Mouse (Mus musculus): ENCODE data around the gene Pgpep1l. TPM values are rescaled to one million over a fixed set of nuclear protein-coding genes. Genes with fewer than 3 reads are reported as not detected.

Pgpep1l gene
- polyA plus RNA-seq, 1 experiment: 0.22 TPM

GRCm38 (mm10) chr7:68274951-68275350 lies 10.9 kb upstream of the Pgpep1l start:
- Histone ChIP-seq H3K4me2 (ENCODE audit: low read depth) (no peak overlapping the region), H3K4me3 (no peak overlapping the region), H3K36me3 (ENCODE audit: control insufficient read depth, insufficient read depth) (no peaks in the 10 kb centered on the region), H3K79me2 (ENCODE audit: control insufficient read depth, insufficient read depth) (no peaks in the 10 kb centered on the region), H3ac (ENCODE audit: control insufficient read depth, insufficient read length) (no peak overlapping the region), H3K27me3 (ENCODE audit: control insufficient read depth, insufficient read depth, insufficient read length) (no peaks in the 10 kb centered on the region)
- TF ChIP-seq MYOD1 (IDR thresholded peaks at IDR 0.05; ENCODE audit: control insufficient read depth in 1 of 3, insufficient read length in 2 of 3, low read depth in 2 of 3) (no peak), REST (IDR thresholded peaks at IDR 0.05; ENCODE audit: insufficient read depth, insufficient read length) (no peak), TCF3 (IDR thresholded peaks at IDR 0.05; ENCODE audit: insufficient read length, low read depth) (no peak), MAX (IDR thresholded peaks at IDR 0.05; ENCODE audit: low read depth) (no peak), E2F4 (IDR thresholded peaks at IDR 0.05; ENCODE audit: insufficient read depth) (no peak)

GRCm38 (mm10) chr7:68274218-68274617 lies 10.2 kb upstream of the Pgpep1l start:
- no peak for TF ChIP-seq MAX (IDR thresholded peaks at IDR 0.05; ENCODE audit: low read depth)
- TF ChIP-seq USF1 (IDR thresholded peaks at IDR 0.05; ENCODE audit: low read depth): no peak
- no peak for TF ChIP-seq MYOD1 (IDR thresholded peaks at IDR 0.05; ENCODE audit: control insufficient read depth in 1 of 3, insufficient read length in 2 of 3, low read depth in 2 of 3)
- no peak for TF ChIP-seq TCF3 (IDR thresholded peaks at IDR 0.05; ENCODE audit: insufficient read length, low read depth)
- TF ChIP-seq POLR2A (IDR thresholded peaks at IDR 0.05; ENCODE audit: insufficient read length, low read depth): no peak
- TF ChIP-seq TCF12 (IDR thresholded peaks at IDR 0.05; ENCODE audit: insufficient read depth, poor library complexity, severe bottlenecking): no peak
- TF ChIP-seq MYOG (IDR thresholded peaks at IDR 0.05; ENCODE audit: control insufficient read depth in 1 of 3, insufficient read depth in 1 of 3, insufficient read length in 2 of 3, low read depth in 2 of 3): no peak
- TF ChIP-seq E2F4 (IDR thresholded peaks at IDR 0.05; ENCODE audit: insufficient read depth): no peak
- TF ChIP-seq POLR2AphosphoS2 (IDR thresholded peaks at IDR 0.05; ENCODE audit: insufficient read length, low read depth): no peak
- TF ChIP-seq SRF (IDR thresholded peaks at IDR 0.05; ENCODE audit: control insufficient read depth, insufficient read length, low read depth): no peak
- TF ChIP-seq CEBPB (IDR thresholded peaks at IDR 0.05; ENCODE audit: insufficient read depth, poor library complexity, severe bottlenecking): no peak
- no peak for TF ChIP-seq REST (IDR thresholded peaks at IDR 0.05; ENCODE audit: insufficient read depth, insufficient read length)
- no peaks in the 10 kb centered on the region for H3K27me3 ChIP-seq (ENCODE audit: control insufficient read depth, insufficient read depth, insufficient read length)

GRCm38 (mm10) chr7:68273515-68273914 lies 9.5 kb upstream of the Pgpep1l start, which contains the start of gene Fam169b:
Gene Fam169b (plus strand): TSS chr7:68273839.
- no peak within 1 kb of the TSS for H3K4me3 ChIP-seq
- H3K36me3 ChIP-seq (ENCODE audit: control insufficient read depth, insufficient read depth): no peaks in the 10 kb centered on the region
- no peak within 1 kb of the TSS for H3ac ChIP-seq (ENCODE audit: control insufficient read depth, insufficient read length)
- no peaks in the 10 kb centered on the region for H3K27me3 ChIP-seq (ENCODE audit: control insufficient read depth, insufficient read depth, insufficient read length)
- H3K4me2 ChIP-seq (ENCODE audit: low read depth): no peak within 1 kb of the TSS
- TF ChIP-seq USF1 (IDR thresholded peaks at IDR 0.05; ENCODE audit: low read depth): no peak
- no peak for TF ChIP-seq POLR2AphosphoS2 (IDR thresholded peaks at IDR 0.05; ENCODE audit: insufficient read length, low read depth)
- TF ChIP-seq MAX (IDR thresholded peaks at IDR 0.05; ENCODE audit: low read depth): no peak
- TF ChIP-seq MYOG (IDR thresholded peaks at IDR 0.05; ENCODE audit: control insufficient read depth in 1 of 3, insufficient read depth in 1 of 3, insufficient read length in 2 of 3, low read depth in 2 of 3): no peak
- TF ChIP-seq POLR2A (IDR thresholded peaks at IDR 0.05; ENCODE audit: insufficient read length, low read depth): no peak
- no peak for TF ChIP-seq TCF12 (IDR thresholded peaks at IDR 0.05; ENCODE audit: insufficient read depth, poor library complexity, severe bottlenecking)
- no peaks in the 10 kb centered on the region for H3K79me2 ChIP-seq (ENCODE audit: control insufficient read depth, insufficient read depth)

More at GRCm38 (mm10) chr7:68274218-68274617, 10.2 kb upstream of the Pgpep1l start:
- no peaks in the 10 kb centered on the region for H3K79me2 ChIP-seq (ENCODE audit: control insufficient read depth, insufficient read depth)
- no peak overlapping the region for H3ac ChIP-seq (ENCODE audit: control insufficient read depth, insufficient read length)
- H3K4me2 ChIP-seq (ENCODE audit: low read depth): no peak overlapping the region
- no peak overlapping the region for H3K4me3 ChIP-seq
- H3K36me3 ChIP-seq (ENCODE audit: control insufficient read depth, insufficient read depth): no peaks in the 10 kb centered on the region

GRCm38 (mm10) chr7:68272607-68273006 lies 8.6 kb upstream of the Pgpep1l start:
- no peaks in the 10 kb centered on the region for H3K36me3 ChIP-seq (ENCODE audit: control insufficient read depth, insufficient read depth)
- TF ChIP-seq MAX (IDR thresholded peaks at IDR 0.05; ENCODE audit: low read depth) (no peak), USF1 (IDR thresholded peaks at IDR 0.05; ENCODE audit: low read depth) (no peak), MYOD1 (IDR thresholded peaks at IDR 0.05; ENCODE audit: control insufficient read depth in 1 of 3, insufficient read length in 2 of 3, low read depth in 2 of 3) (no peak), POLR2AphosphoS2 (IDR thresholded peaks at IDR 0.05; ENCODE audit: insufficient read length, low read depth) (no peak), SRF (IDR thresholded peaks at IDR 0.05; ENCODE audit: control insufficient read depth, insufficient read length, low read depth) (no peak), MYOG (IDR thresholded peaks at IDR 0.05; ENCODE audit: control insufficient read depth in 1 of 3, insufficient read depth in 1 of 3, insufficient read length in 2 of 3, low read depth in 2 of 3) (no peak)
- no peaks in the 10 kb centered on the region for H3K79me2 ChIP-seq (ENCODE audit: control insufficient read depth, insufficient read depth)
- H3K4me3 ChIP-seq: no peak overlapping the region
- H3K27me3 ChIP-seq (ENCODE audit: control insufficient read depth, insufficient read depth, insufficient read length): no peaks in the 10 kb centered on the region
- no peak overlapping the region for H3ac ChIP-seq (ENCODE audit: control insufficient read depth, insufficient read length)
- no peak overlapping the region for H3K4me2 ChIP-seq (ENCODE audit: low read depth)

GRCm38 (mm10) chr7:68271816-68272215 lies 7.8 kb upstream of the Pgpep1l start:
- Histone ChIP-seq H3K27me3 (ENCODE audit: control insufficient read depth, insufficient read depth, insufficient read length) (no peaks in the 10 kb centered on the region), H3K79me2 (ENCODE audit: control insufficient read depth, insufficient read depth) (no peaks in the 10 kb centered on the region), H3K4me3 (no peak overlapping the region), H3ac (ENCODE audit: control insufficient read depth, insufficient read length) (no peak overlapping the region), H3K36me3 (ENCODE audit: control insufficient read depth, insufficient read depth) (no peaks in the 10 kb centered on the region), H3K4me2 (ENCODE audit: low read depth) (no peak overlapping the region)
- TF ChIP-seq E2F4 (IDR thresholded peaks at IDR 0.05; ENCODE audit: insufficient read depth) (no peak), USF1 (IDR thresholded peaks at IDR 0.05; ENCODE audit: low read depth) (no peak), CEBPB (IDR thresholded peaks at IDR 0.05; ENCODE audit: insufficient read depth, poor library complexity, severe bottlenecking) (no peak), MYOG (IDR thresholded peaks at IDR 0.05; ENCODE audit: control insufficient read depth in 1 of 3, insufficient read depth in 1 of 3, insufficient read length in 2 of 3, low read depth in 2 of 3) (no peak), POLR2AphosphoS2 (IDR thresholded peaks at IDR 0.05; ENCODE audit: insufficient read length, low read depth) (no peak), TCF12 (IDR thresholded peaks at IDR 0.05; ENCODE audit: insufficient read depth, poor library complexity, severe bottlenecking) (no peak), REST (IDR thresholded peaks at IDR 0.05; ENCODE audit: insufficient read depth, insufficient read length) (no peak)
